Mouse (Mus musculus) stomach, postnatal 0 days (tissue): ENCODE data around the gene Tenm4.

ENCODE experiments used
- CTCF ChIP-seq: IDR thresholded peaks from 2 replicates; pipeline ENCODE4 v1.5.1; 2016; ENCODE audit warnings: antibody characterized with exemption, low read depth, mild to moderate bottlenecking, moderate library complexity
- EP300 ChIP-seq: optimal IDR thresholded peaks from 2 replicates; pipeline ENCODE3; 2016; ENCODE audit warnings: antibody characterized with exemption

DNA sequence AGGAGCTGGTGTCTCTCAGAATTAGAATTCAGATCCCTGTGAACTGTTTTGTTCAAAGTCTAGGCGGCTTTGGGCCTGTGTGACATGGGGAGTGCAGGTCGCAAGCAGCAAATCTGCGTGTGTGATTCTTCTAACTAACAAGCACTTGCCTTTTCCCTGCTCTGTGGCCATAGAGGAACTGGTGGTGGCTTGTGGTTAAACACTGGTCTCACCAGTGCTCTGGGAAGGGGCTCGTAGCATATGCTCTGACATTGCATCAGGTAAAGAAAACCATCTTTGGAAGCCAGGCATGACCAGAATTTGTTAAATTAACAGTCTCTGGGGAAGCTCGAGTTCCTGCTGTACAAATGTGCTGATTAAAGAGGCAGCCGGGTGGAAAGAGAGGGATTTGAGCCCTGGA, 308.1 kb downstream of the Tenm4 start:
- TF ChIP-seq EP300 = no peak
- no peak for TF ChIP-seq CTCF
